Mouse (Mus musculus) forebrain, embryonic 15.5 days (tissue): ENCODE measurements around the gene Aldh1l2. TPM values are rescaled to one million over a fixed set of nuclear protein-coding genes. Genes with fewer than 3 reads are reported as not detected.
"Not testable (repeated sequence)": the region's sequence is repeated elsewhere in the genome, so short reads cannot be mapped to it uniquely, and the experiment has no call there.

Source experiments
- ATAC-seq: fragments of 200-750 bp; cut with Nextera tagmentation; replicated peaks from 2 replicates; pipeline ENCODE4 v1.8.0; 2017; ENCODE audit warnings: mild to moderate bottlenecking, moderate TSS enrichment, moderate library complexity
- H3K27ac ChIP-seq: fragments of 300-500 bp; sonication (generic); replicated peaks from 2 replicates; pipeline ENCODE4 v1.5.1; 2015; ENCODE audit warnings: mild to moderate bottlenecking, inconsistent platforms
- H3K27me3 ChIP-seq: fragments of 300-500 bp; sonication (generic); 2 replicates; pipeline ENCODE4 v1.6.1; 2015; ENCODE audit warnings: inconsistent platforms
- H3K36me3 ChIP-seq: fragments of 300-500 bp; sonication (generic); 2 replicates; pipeline ENCODE4 v1.6.1; 2015; ENCODE audit warnings: mild to moderate bottlenecking, inconsistent platforms
- H3K4me1 ChIP-seq: fragments of 300-500 bp; sonication (generic); 2 replicates; pipeline ENCODE4 v1.6.1; 2015; ENCODE audit warnings: inconsistent platforms
- H3K4me2 ChIP-seq: fragments of 300-500 bp; sonication (generic); replicated peaks from 2 replicates; pipeline ENCODE4 v1.6.1; 2015; ENCODE audit warnings: mild to moderate bottlenecking, inconsistent platforms
- H3K4me3 ChIP-seq: fragments of 300-500 bp; sonication (generic); 2 replicates; pipeline ENCODE4 v1.5.1; 2015; ENCODE audit warnings: mild to moderate bottlenecking, inconsistent platforms
- H3K9ac ChIP-seq: fragments of 300-500 bp; sonication (generic); replicated peaks from 2 replicates; pipeline ENCODE4 v1.6.1; 2015; ENCODE audit warnings: mild to moderate bottlenecking, inconsistent platforms
- H3K9me3 ChIP-seq: fragments of 300-500 bp; sonication (generic); 2 replicates; pipeline ENCODE4 v1.6.1; 2016; ENCODE audit warnings: inconsistent platforms
- WGBS: fragments of 180-500 bp; shearing (Covaris S2); methylation state at CpG from one replicate; pipeline ENCODE4 v1.1.7; 2015; ENCODE audit warnings: mixed read lengths; 5-methylcytosine and 5-hydroxymethylcytosine counted together
- polyA plus RNA-seq: library from polyadenylated mRNA; unstranded; fragments of >200 nt; fragmentation: Nextera tagmentation; extraction: Ambion mirVana; gene quantifications from 2 replicates; pipeline ENCODE4 v1.2.1, GENCODE M21; 2015

Aldh1l2 gene
- polyA plus RNA-seq, 1 experiment from 2014 or later, result 17.8 TPM

DNA sequence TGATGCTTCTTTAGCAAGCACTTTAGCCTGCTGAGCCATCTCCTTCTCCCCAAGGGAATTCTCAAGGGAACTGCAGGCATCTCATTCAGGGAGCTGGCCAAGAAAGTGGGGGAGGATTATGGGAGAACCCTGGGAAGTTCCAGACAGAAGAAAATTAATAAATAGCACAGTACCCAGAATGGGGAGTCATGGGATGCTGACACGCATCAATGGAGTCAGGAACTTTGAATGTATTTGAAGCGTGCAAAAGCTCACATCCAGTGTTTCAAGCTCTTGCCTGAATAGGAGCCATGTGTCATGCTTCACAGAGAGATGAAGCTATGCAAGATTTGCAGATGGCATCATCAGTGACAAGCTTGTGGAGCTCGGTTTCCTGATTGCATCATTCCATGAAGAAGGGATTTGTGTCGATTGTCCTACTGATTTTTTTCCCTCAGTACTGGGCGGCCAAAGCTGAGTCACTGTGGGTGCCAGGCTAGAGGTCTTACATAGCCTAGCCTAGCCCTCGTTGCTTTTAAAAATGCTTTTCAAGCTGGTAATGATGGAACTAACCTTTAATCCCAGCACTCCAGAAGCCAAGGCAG is 3.5 kb downstream of the Aldh1l2 start:
- Histone ChIP-seq H3K36me3 (peaks cover 16% of the 10 kb centered on the region), H3K9ac (no peak overlapping the region), H3K27me3 (no peaks in the 10 kb centered on the region), H3K4me1 (peaks cover 9% of the 10 kb centered on the region), H3K4me2 (no peak overlapping the region), H3K4me3 (no peak overlapping the region), H3K27ac (no peak overlapping the region), H3K9me3 (no peaks in the 10 kb centered on the region)
- no peak for ATAC-seq
- 83% methylated on average over 6 of the region's 6 CpGs for WGBS

DNA sequence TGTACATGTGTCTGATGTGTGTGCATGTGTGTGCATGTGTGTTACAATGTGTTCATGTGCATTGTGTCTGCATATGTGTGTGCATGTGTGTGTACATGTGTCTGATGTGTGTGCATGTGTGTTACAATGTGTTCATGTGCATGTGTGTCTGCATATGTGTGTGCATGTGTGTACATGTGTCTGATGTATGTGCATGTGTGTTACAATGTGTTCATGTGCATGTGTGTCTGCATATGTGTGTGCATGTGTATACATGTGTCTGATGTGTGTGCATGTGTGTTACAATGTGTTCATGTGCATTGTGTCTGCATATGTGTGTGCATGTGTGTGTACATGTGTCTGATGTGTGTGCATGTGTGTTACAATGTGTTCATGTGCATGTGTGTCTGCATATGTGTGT is 9.7 kb downstream of the Aldh1l2 start:
- H3K36me3 ChIP-seq, result peaks cover 55% of the 10 kb centered on the region

DNA sequence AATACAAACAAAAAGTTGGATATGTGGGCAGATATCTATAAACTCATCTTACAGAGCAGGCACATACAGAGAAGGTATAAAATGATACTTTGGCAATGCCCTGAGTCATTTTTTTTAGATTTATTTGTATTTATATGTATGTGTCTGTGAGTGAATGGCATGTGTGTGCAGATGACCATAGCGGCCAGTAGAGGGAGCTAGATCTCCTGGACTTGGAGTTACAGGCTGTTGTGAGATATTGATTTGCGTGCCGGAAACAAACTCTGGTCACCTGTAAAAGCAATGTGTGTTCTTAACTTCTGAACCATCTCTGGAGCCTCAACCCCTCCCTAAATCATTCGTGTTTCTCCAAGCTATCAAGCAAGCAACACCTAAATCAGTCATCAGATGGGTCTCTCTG is 12.9 kb downstream of the Aldh1l2 start:
- H3K9ac ChIP-seq, result no peak overlapping the region
- H3K27me3 ChIP-seq, result no peaks in the 10 kb centered on the region
- H3K4me3 ChIP-seq, result no peak overlapping the region
- H3K4me2 ChIP-seq, result no peak overlapping the region
- peaks cover 63% of the 10 kb centered on the region for H3K36me3 ChIP-seq
- 85% methylated on average over 4 of the region's 4 CpGs for WGBS
- ATAC-seq, result no peak
- no peaks in the 10 kb centered on the region for H3K9me3 ChIP-seq
- H3K4me1 ChIP-seq, result no peaks in the 10 kb centered on the region
- H3K27ac ChIP-seq, result no peak overlapping the region

More for the DNA sequence above, 9.7 kb downstream of the Aldh1l2 start:
- not testable (repeated sequence) for H3K27ac ChIP-seq, H3K4me1 ChIP-seq, H3K4me2 ChIP-seq, H3K4me3 ChIP-seq, H3K9ac ChIP-seq, ATAC-seq, H3K27me3 ChIP-seq, H3K9me3 ChIP-seq

DNA sequence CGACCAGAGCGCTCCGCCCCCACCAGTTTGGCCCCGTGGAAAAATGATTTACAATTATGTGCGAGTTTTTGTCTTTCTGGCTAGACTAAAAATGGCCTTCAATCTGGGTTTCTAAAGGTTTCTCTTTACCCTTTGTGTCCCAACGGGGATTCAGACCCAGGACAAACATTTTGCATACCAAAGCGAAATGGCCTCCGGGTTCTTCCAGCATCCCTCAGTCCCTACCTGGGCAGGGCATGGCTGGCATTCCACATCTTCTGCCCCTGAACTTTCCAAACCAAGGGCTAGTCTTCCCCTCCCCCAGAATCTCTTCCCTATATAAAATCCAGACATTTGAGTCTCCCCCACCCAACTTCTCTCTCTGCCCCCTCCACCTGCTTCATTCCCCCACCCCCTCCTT is 20.2 kb downstream of the Aldh1l2 start:
- no peak overlapping the region for H3K4me3 ChIP-seq
- ATAC-seq, result no peak
- H3K4me2 ChIP-seq, result no peak overlapping the region
- H3K27me3 ChIP-seq, result no peaks in the 10 kb centered on the region
- H3K36me3 ChIP-seq, result peaks cover 43% of the 10 kb centered on the region
- H3K9ac ChIP-seq, result no peak overlapping the region
- no peaks in the 10 kb centered on the region for H3K4me1 ChIP-seq
- 88% methylated on average over 8 of the region's 8 CpGs for WGBS
- H3K9me3 ChIP-seq, result no peaks in the 10 kb centered on the region
- H3K27ac ChIP-seq, result no peak overlapping the region

DNA sequence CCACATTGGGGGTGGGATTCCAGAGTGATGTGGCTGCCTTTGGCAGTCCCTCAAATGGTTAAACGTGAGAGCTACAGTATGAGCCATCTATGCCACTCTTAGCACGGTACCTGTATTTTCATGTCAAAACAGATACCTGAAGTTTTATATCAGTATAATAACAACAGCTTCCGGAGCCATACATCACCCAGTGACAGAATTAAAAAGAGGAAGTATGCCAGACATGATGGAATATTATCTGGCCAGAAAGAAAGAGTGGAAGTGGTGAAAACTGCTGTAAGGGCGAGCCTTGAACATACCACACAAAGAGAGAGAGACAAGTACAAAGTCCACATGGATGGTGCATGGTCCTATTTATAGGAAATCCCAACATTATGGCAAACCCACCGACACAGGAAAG is 22.6 kb downstream of the Aldh1l2 start:
- Histone ChIP-seq H3K9me3 (no peaks in the 10 kb centered on the region), H3K27ac (no peak overlapping the region), H3K36me3 (peaks cover 48% of the 10 kb centered on the region), H3K27me3 (no peaks in the 10 kb centered on the region), H3K9ac (no peak overlapping the region), H3K4me3 (no peak overlapping the region), H3K4me2 (no peak overlapping the region), H3K4me1 (no peaks in the 10 kb centered on the region)
- WGBS, result 81% methylated on average over 5 of the region's 5 CpGs
- no peak for ATAC-seq

DNA sequence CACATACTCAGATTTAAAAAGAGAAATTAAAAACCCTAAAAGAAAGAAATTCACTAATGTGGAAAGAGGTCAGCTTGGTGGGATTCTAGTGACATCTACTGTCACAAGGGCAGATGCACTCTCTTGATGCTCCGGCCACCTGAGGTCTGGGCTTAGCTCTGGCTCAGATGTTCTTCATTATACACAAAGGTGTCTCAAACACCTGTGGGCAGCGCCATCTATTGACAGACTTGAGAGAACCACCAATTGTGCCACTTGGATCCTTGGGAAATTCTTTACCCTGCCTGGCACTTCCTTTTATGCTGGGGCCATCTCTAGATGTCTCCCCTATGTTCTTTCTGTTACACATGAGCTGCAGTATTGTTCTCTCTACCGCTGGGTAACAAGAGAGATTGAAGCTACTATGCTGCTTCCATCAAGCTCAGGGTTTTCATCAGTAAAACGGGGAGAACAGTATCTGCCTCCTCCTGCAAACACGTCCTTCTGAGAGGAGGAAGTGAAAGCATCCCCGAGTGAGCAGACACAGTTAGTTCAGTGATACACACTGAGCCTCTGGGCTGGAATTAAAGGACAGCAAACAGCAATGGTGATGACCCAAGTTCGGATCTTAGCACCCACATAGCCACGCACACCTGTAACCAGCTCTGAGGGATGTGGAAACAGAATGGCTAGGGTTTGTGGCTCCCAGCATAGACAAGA is 24.8 kb downstream of the Aldh1l2 start:
- Histone ChIP-seq H3K4me1 (no peaks in the 10 kb centered on the region), H3K27ac (no peak overlapping the region), H3K4me3 (no peak overlapping the region), H3K9ac (no peak overlapping the region), H3K9me3 (no peaks in the 10 kb centered on the region), H3K4me2 (no peak overlapping the region), H3K27me3 (no peaks in the 10 kb centered on the region), H3K36me3 (peaks cover 55% of the 10 kb centered on the region)
- no peak for ATAC-seq
- WGBS, result 70% methylated on average over 8 of the region's 8 CpGs

DNA sequence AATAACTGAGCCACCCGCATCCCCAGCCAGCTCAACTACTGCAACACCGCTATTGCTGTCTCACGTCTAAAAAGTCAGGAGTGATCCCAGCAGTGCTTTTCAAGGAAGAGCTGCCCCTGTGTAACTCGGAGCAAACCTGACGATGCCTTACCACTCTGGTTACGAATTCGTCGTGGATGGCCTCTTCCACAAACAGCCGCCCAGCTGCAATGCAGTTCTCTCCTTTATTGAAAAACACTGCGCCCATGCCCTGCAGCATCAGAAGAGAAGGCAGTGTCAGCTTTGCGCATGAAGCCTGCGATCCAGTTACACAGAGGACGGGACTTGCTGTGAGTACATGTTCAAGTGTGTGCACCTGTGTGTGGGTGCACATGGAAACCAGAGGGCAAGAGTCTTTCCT is 36.6 kb downstream of the Aldh1l2 start:
- 94% methylated on average over 13 of the region's 13 CpGs for WGBS
- Histone ChIP-seq H3K27ac (no peak overlapping the region), H3K4me1 (no peaks in the 10 kb centered on the region), H3K4me3 (no peak overlapping the region), H3K36me3 (peaks cover 30% of the 10 kb centered on the region), H3K9me3 (no peaks in the 10 kb centered on the region), H3K27me3 (no peaks in the 10 kb centered on the region), H3K4me2 (no peak overlapping the region), H3K9ac (no peak overlapping the region)
- no peak for ATAC-seq

DNA sequence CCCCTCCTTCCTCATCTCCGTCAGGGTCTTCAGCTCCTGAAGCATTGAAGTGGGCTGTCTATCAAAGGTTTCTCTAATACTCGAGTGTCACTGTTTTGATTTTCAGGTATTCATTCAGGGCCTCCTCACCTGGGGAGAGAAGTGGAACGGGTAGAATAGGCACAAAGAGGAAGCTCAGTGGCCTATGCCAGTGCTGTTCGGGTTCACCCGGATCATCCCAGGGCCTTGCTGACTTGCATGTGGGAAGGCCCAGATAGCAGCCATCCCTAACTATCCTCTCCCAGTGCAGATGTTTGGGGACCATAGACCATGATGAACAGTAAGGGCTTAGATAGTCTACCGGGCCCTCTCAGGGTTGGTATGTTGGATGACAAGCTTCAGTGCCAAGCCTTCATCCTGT is 43.4 kb downstream of the Aldh1l2 start:
- Histone ChIP-seq H3K4me3 (no peak overlapping the region), H3K36me3 (peaks cover 63% of the 10 kb centered on the region), H3K27ac (no peak overlapping the region), H3K9me3 (no peaks in the 10 kb centered on the region), H3K4me1 (no peaks in the 10 kb centered on the region), H3K27me3 (no peaks in the 10 kb centered on the region), H3K4me2 (no peak overlapping the region), H3K9ac (no peak overlapping the region)
- no peak for ATAC-seq
- 87% methylated on average over 6 of the region's 6 CpGs for WGBS

DNA sequence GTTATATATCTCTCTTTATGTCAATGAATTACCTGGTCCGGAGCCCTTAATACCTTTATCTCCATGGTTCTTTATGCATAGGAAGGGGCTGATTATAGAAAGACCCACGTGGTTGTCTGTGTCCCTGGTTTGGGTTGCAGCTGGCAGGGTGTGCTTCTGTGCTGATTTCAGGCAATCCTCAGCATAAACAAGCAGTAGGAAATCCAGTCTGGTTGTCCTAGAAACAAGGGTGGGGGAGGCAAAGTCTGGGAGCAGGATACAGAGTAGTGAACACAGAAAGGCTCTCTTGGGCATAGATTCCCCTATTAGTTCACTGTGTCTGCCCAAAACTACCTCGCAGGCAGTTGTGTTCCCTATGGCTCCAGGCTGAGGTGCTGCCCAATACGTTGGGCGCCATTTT is 56.7 kb downstream of the Aldh1l2 start:
- no peak overlapping the region for H3K4me3 ChIP-seq
- H3K9me3 ChIP-seq, result no peaks in the 10 kb centered on the region
- H3K9ac ChIP-seq, result no peak overlapping the region
- 87% methylated on average over 5 of the region's 5 CpGs for WGBS
- H3K27me3 ChIP-seq, result no peaks in the 10 kb centered on the region
- ATAC-seq, result no peak
- no peak overlapping the region for H3K4me2 ChIP-seq
- H3K4me1 ChIP-seq, result no peaks in the 10 kb centered on the region
- H3K36me3 ChIP-seq, result no peaks in the 10 kb centered on the region
- no peak overlapping the region for H3K27ac ChIP-seq

DNA sequence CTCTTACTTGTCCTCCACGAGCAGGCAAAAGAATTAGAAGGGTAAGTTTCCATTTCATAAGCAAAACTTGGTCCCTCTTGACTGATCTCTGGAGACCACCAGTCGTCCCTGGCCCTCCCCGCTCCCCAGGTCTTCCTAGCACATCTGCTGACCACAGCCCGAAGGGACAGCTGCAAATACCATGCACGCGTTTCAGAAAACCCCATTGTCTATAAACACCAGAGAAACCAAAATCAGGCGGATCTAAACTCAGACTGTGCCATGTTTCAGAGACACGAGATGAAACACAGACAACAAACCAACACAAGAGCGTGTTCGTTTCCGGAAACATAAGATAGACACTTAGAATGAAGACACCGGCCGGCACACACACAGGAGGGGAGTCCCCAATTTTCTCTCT is 58.7 kb downstream of the Aldh1l2 start:
- no peak overlapping the region for H3K9ac ChIP-seq
- H3K27me3 ChIP-seq, result no peaks in the 10 kb centered on the region
- ATAC-seq, result no peak
- H3K4me2 ChIP-seq, result no peak overlapping the region
- no peak overlapping the region for H3K4me3 ChIP-seq
- 98% methylated on average over 13 of the region's 13 CpGs for WGBS
- no peaks in the 10 kb centered on the region for H3K9me3 ChIP-seq
- H3K27ac ChIP-seq, result no peak overlapping the region
- no peaks in the 10 kb centered on the region for H3K4me1 ChIP-seq
- no peaks in the 10 kb centered on the region for H3K36me3 ChIP-seq

DNA sequence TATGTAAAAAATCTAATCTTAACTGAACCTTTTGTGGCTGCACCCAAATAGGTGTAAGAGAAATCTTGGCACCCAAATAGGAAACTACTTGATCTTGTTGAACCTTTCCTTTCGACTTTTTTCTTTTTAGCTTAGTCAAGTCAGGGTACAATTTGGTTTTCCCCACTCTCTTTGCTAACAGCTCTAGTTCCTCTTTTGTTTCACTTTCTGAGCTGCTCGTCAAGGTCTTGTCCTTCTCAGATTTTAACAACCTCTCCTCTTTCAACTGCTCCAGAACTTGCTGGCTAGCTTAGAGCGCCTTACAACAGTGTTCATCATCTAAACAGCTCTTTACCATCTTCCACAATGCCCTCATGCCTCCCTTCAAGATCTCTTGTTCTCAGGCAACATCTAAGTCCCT is 76.4 kb downstream of the Aldh1l2 start:
- H3K27me3 ChIP-seq, result no peaks in the 10 kb centered on the region
- H3K4me1 ChIP-seq, result no peaks in the 10 kb centered on the region
- H3K4me2 ChIP-seq, result no peak overlapping the region
- no peak overlapping the region for H3K9ac ChIP-seq
- ATAC-seq, result no peak
- WGBS, result 91% methylated on average over 3 of the region's 3 CpGs
- H3K9me3 ChIP-seq, result peaks cover 20% of the 10 kb centered on the region
- H3K4me3 ChIP-seq, result no peak overlapping the region
- no peak overlapping the region for H3K27ac ChIP-seq
- 0 out of 2 replicates have a peak, but pooled peaks cover 4% of the 10 kb centered on the region for H3K36me3 ChIP-seq

DNA sequence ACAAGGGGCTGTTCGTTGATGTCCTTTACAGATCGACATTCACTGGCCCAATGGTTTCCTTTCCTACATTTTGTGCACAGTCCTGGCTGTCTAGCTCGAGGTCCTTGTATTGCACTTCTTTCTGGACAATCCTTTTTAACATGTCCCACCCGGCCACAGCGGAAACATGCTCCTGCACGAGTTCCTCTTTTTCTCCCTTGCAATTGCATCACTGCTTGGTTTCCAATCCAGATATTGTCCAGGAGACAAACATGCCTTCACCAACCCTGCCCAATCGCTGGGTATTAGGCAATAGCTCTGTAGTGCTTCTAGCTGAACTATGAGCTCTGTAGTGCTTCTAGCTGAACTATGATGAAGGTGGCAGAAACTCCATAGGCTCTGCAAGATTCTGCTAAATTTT is 85.4 kb downstream of the Aldh1l2 start:
- Histone ChIP-seq H3K27ac (no peak overlapping the region), H3K9me3 (peaks cover 22% of the 10 kb centered on the region), H3K4me3 (no peak overlapping the region), H3K4me1 (no peaks in the 10 kb centered on the region), H3K27me3 (no peaks in the 10 kb centered on the region), H3K4me2 (no peak overlapping the region), H3K9ac (no peak overlapping the region), H3K36me3 (peaks cover 3% of the 10 kb centered on the region; the same call in 1 of the 2 replicates)
- ATAC-seq, result no peak
- 93% methylated on average over 7 of the region's 7 CpGs for WGBS
